Mouse (Mus musculus) embryonic facial prominence, embryonic 13.5 days (tissue): ENCODE data around the gene Gtpbp3. TPM values are rescaled to one million over a fixed set of nuclear protein-coding genes. Genes with fewer than 3 reads are reported as not detected.
A peak's percentile ranks its signal among the peaks of the same experiment; 100 is the strongest.

ENCODE experiments used
- ATAC-seq: fragments of 200-750 bp; cut with Nextera tagmentation; 2 replicates; pipeline ENCODE4 v1.8.0; 2017; ENCODE audit warnings: low read depth; ENCODE audit not compliant: insufficient number of reproducible peaks, insufficient read depth, low FRiP score, low TSS enrichment
- H3K27ac ChIP-seq: fragments of 300-500 bp; sonication (generic); 2 replicates; pipeline ENCODE4 v1.5.1; 2015; ENCODE audit warnings: moderate library complexity, mild to moderate bottlenecking, inconsistent platforms
- H3K27me3 ChIP-seq: fragments of 300-500 bp; sonication (generic); 2 replicates; pipeline ENCODE4 v1.6.1; 2015; ENCODE audit warnings: mild to moderate bottlenecking, inconsistent platforms
- H3K36me3 ChIP-seq: fragments of 300-500 bp; sonication (generic); 2 replicates; pipeline ENCODE4 v1.6.1; 2015; ENCODE audit warnings: mild to moderate bottlenecking, inconsistent platforms
- H3K4me1 ChIP-seq: fragments of 300-500 bp; sonication (generic); 2 replicates; pipeline ENCODE4 v1.6.1; 2015; ENCODE audit warnings: inconsistent platforms
- H3K4me2 ChIP-seq: fragments of 300-500 bp; sonication (generic); 2 replicates; pipeline ENCODE4 v1.6.1; 2015; ENCODE audit warnings: moderate library complexity, mild to moderate bottlenecking, inconsistent platforms
- H3K4me3 ChIP-seq: fragments of 300-500 bp; sonication (generic); 2 replicates; pipeline ENCODE4 v1.5.1; 2015; ENCODE audit warnings: mild to moderate bottlenecking, inconsistent platforms
- H3K9ac ChIP-seq: fragments of 300-500 bp; sonication (generic); 2 replicates; pipeline ENCODE4 v1.6.1; 2015; ENCODE audit warnings: mild to moderate bottlenecking, inconsistent platforms
- H3K9me3 ChIP-seq: fragments of 300-500 bp; sonication (generic); 2 replicates; pipeline ENCODE4 v1.6.1; 2016; ENCODE audit warnings: inconsistent platforms
- WGBS: fragments of 180-500 bp; shearing (Covaris S2); methylation state at CpG from one replicate; pipeline ENCODE4 v1.1.7; 2015; ENCODE audit warnings: mixed read lengths; 5-methylcytosine and 5-hydroxymethylcytosine counted together
- polyA plus RNA-seq: library from polyadenylated mRNA; unstranded; fragments of >200 nt; fragmentation: Nextera tagmentation; extraction: Ambion mirVana; gene quantifications from 2 replicates; pipeline ENCODE4 v1.2.1, GENCODE M21; 2015

Gene Gtpbp3
- polyA plus RNA-seq, 1 experiment from 2014 or later: 23.5 TPM

GRCm38 (mm10) chr8:71542632-71543343 lies 54.9 kb downstream of the Gtpbp3 start, which contains the start of gene Mvb12a:
TSS of gene Mvb12a (plus strand) at chr8:71542922.
- ATAC-seq: peak; percentile 88
- H3K36me3 ChIP-seq: peaks cover 27% of the 10 kb centered on the region

GRCm38 (mm10) chr8:71543755-71544154 lies 55.9 kb downstream of the Gtpbp3 start:
- 85% methylated on average over 9 of the region's 9 CpGs for WGBS
- H3K9ac ChIP-seq: peak overlapping the region; percentile 87; the same call in 1 of the 2 replicates
- peaks cover 35% of the 10 kb centered on the region for H3K36me3 ChIP-seq
- peak overlapping the region; percentile 93 for H3K4me3 ChIP-seq
- no peak overlapping the region for H3K27ac ChIP-seq
- peaks cover 11% of the 10 kb centered on the region for H3K4me1 ChIP-seq
- no peak for ATAC-seq
- peak overlapping the region; percentile 89 for H3K4me2 ChIP-seq
- no peaks in the 10 kb centered on the region for H3K27me3 ChIP-seq
- H3K9me3 ChIP-seq: no peaks in the 10 kb centered on the region

More at GRCm38 (mm10) chr8:71542632-71543343, 54.9 kb downstream of the Gtpbp3 start, which contains the start of gene Mvb12a:
- Histone ChIP-seq H3K27me3 (no peaks in the 10 kb centered on the region), H3K4me3 (peak within 1 kb of the TSS; percentile 93), H3K27ac (no peak within 1 kb of the TSS), H3K4me2 (peak within 1 kb of the TSS; percentile 89), H3K9ac (peak within 1 kb of the TSS; percentile 87), H3K9me3 (no peaks in the 10 kb centered on the region), H3K4me1 (peaks cover 14% of the 10 kb centered on the region)
- WGBS: under 1% methylated on average over 55 of the region's 55 CpGs

GRCm38 (mm10) chr8:71545053-71545452 lies 57.1 kb downstream of the Gtpbp3 start:
- Histone ChIP-seq H3K4me1 (peaks cover 11% of the 10 kb centered on the region), H3K9ac (no peak overlapping the region), H3K9me3 (no peaks in the 10 kb centered on the region), H3K36me3 (peaks cover 41% of the 10 kb centered on the region), H3K4me2 (no peak overlapping the region), H3K27ac (no peak overlapping the region), H3K27me3 (no peaks in the 10 kb centered on the region), H3K4me3 (no peak overlapping the region)
- WGBS: 88% methylated on average over 11 of the region's 11 CpGs
- no peak for ATAC-seq

GRCm38 (mm10) chr8:71547590-71547989 lies 59.7 kb downstream of the Gtpbp3 start:
- Histone ChIP-seq H3K9me3 (no peaks in the 10 kb centered on the region), H3K9ac (no peak overlapping the region), H3K36me3 (peaks cover 41% of the 10 kb centered on the region), H3K27ac (no peak overlapping the region), H3K4me2 (no peak overlapping the region), H3K4me1 (peaks cover 11% of the 10 kb centered on the region), H3K4me3 (no peak overlapping the region), H3K27me3 (no peaks in the 10 kb centered on the region)
- 85% methylated on average over 7 of the region's 7 CpGs for WGBS
- no peak for ATAC-seq

Other genes with a start within 250 kb of the Gtpbp3 start
- 24.0 and 27.5 TPM in 2 replicates for gene Myo9b, start 215.4 kb upstream of the Gtpbp3 start, polyA plus RNA-seq
- 53.6 and 58.0 TPM in 2 replicates for gene Haus8, start 215.2 kb upstream of the Gtpbp3 start, polyA plus RNA-seq
- 115 and 118 TPM in 2 replicates for gene Use1, start 121.3 kb upstream of the Gtpbp3 start, polyA plus RNA-seq
- 4.2 and 5.4 TPM in 2 replicates for gene Ocel1, start 116.8 kb upstream of the Gtpbp3 start, polyA plus RNA-seq
- gene Nr2f6, start 106.1 kb upstream of the Gtpbp3 start, polyA plus RNA-seq: 43.8 and 46.6 TPM in 2 replicates
- gene Ushbp1, start 92.3 kb upstream of the Gtpbp3 start, polyA plus RNA-seq: 7.4 and 7.8 TPM in 2 replicates
- 88.9 and 104 TPM in 2 replicates for gene Babam1, start 91.2 kb upstream of the Gtpbp3 start, polyA plus RNA-seq
- gene Ankle1, start 82.1 kb upstream of the Gtpbp3 start, polyA plus RNA-seq: 44.4 and 45.0 TPM in 2 replicates
- gene Abhd8, start 24.4 kb upstream of the Gtpbp3 start, polyA plus RNA-seq: 61.4 and 69.5 TPM in 2 replicates
- gene Mrpl34, start 23.1 kb upstream of the Gtpbp3 start, polyA plus RNA-seq: 146 and 148 TPM in 2 replicates
- 109 and 113 TPM in 2 replicates for gene Dda1, start 18.9 kb upstream of the Gtpbp3 start, polyA plus RNA-seq
- gene Ano8, start 2.1 kb upstream of the Gtpbp3 start, polyA plus RNA-seq: 2.2 and 3.0 TPM in 2 replicates
- gene Plvap, start 23.6 kb downstream of the Gtpbp3 start, polyA plus RNA-seq: 47.3 and 52.2 TPM in 2 replicates
- gene Ccdc194, start 37.6 kb downstream of the Gtpbp3 start, polyA plus RNA-seq: 0.77 and 1.1 TPM in 2 replicates
- gene Bst2, start 49.4 kb downstream of the Gtpbp3 start, polyA plus RNA-seq: 18.0 and 22.0 TPM in 2 replicates
- 77.1 and 82.4 TPM in 2 replicates for gene Mvb12a, start 54.8 kb downstream of the Gtpbp3 start, polyA plus RNA-seq
- 0.55 and 1.1 TPM in 2 replicates for gene Tmem221, start 70.8 kb downstream of the Gtpbp3 start, polyA plus RNA-seq
- not detected in 2 replicates for gene Nxnl1, start 78.5 kb downstream of the Gtpbp3 start, polyA plus RNA-seq
- gene Slc27a1, start 80.8 kb downstream of the Gtpbp3 start, polyA plus RNA-seq: 47.8 and 59.4 TPM in 2 replicates
- 224 and 244 TPM in 2 replicates for gene Pgls, start 104.1 kb downstream of the Gtpbp3 start, polyA plus RNA-seq
- gene Fam129c, start 109.5 kb downstream of the Gtpbp3 start, polyA plus RNA-seq: 4.8 and 7.7 TPM in 2 replicates
- 75.5 and 78.2 TPM in 2 replicates for gene Colgalt1, start 122.9 kb downstream of the Gtpbp3 start, polyA plus RNA-seq
- gene Unc13a, start 183.7 kb downstream of the Gtpbp3 start, polyA plus RNA-seq: 0.87 and 1.2 TPM in 2 replicates
- 3.7 and 3.9 TPM in 2 replicates for gene Jak3, start 188.2 kb downstream of the Gtpbp3 start, polyA plus RNA-seq
- gene Insl3, start 201.1 kb downstream of the Gtpbp3 start, polyA plus RNA-seq: 0.89 TPM in 1 of 2 replicates, not detected in the other
- 0.63 and 0.89 TPM in 2 replicates for gene B3gnt3, start 213.7 kb downstream of the Gtpbp3 start, polyA plus RNA-seq
- gene Fcho1, start 237.6 kb downstream of the Gtpbp3 start, polyA plus RNA-seq: 4.3 and 5.5 TPM in 2 replicates